Mouse (Mus musculus): ENCODE data around the gene Vmn2r2. TPM values are rescaled to one million over a fixed set of nuclear protein-coding genes. Genes with fewer than 3 reads are reported as not detected.

The Vmn2r2 gene
- total RNA-seq (2021) = not detected
- long read RNA-seq, experiment 1 = 0 reads
- long read RNA-seq, experiment 2 = 0 reads

DNA sequence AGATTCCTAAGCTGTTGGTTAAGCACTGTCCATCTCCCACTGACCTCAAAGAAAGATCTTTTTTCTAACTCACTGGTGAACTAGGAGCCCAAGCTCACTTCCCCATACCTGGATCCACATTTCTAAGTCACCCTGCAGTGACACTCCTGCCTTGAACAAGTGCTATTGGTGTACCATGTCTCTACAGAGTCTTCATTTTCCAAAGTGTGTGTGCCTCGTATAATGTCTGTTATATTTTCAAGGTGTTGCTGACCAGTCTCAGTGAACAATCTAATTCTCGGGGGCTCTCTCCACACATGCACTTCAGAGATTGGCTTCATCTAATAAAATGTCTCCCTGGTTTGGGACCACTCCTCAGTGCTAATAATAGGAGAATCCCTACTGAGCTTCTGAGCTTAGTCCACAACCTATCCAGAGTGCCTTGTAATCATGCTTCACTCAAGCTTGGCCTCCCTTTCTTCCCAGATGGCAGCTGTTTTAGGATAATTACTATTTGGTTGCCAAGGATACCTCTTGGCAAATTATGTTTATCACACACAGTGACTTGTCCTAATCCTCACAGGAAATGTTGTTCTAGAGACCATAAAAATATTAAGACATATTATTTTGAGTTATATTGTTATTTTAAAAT is at the start of gene Vmn2r2:
Vmn2r2 (minus strand) TSS at position 51 of the 631 bp plus-strand sequence.
- intact Hi-C loops (cut with DNase I) = no loop called here
- DNase-seq = no peak

DNA sequence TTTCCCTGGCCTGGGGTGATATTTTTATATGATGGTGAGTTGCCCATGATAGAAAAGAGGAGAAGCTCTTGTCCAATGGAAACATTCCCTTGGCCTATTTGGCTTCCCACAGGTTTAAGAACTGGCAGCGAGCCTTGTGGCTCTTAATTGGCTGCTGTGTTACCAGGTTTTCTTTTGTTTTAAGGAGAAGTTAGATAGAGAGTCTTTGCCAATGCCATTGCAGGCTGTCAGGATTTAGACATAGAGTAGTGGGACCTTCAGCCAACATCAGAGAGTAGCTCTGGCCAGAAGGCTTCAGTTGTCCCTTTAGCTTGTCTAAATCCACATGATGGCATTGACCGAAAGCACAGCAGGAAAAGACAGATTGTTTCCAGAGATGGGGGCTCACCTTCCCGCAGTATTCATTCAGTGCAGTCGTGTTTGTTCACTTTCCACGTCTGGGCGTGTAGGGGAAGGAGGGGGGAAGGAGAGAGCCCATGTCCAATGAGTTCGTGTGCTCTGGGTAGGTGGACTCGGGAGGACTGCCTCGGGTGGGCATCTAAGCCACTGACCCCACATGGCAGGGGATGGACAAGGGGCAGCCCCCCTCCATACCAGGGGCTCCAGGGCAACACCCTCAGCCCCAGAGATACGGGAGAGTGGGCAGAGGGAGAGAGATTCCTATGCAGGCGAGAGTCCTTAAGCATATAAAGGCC is 28.2 kb downstream of the Vmn2r2 start:
- no peak for DNase-seq
- intact Hi-C loops (cut with DNase I) = no loop called here

DNA sequence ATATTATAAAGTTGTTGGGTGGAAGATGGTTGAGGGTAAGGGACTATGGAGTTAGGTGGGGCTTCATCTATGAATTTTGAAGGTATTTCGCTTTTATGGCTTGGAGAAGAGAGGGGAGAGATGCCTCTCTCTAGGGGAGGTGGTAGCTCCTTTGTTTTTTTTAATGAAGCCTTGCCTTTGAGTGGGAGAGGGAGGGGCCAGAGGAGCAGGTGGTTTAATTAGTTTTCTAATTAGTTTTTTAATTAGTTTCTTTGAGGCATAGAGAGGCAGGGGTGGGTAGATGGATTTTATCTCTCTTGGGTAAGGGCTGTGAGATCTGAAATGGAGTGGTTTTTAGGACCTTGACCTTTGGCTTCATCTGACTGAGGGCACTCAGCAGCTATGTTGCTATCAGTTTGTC is 29.0 kb downstream of the Vmn2r2 start:
- no peak for DNase-seq
- intact Hi-C loops (cut with DNase I) = no loop called here

DNA sequence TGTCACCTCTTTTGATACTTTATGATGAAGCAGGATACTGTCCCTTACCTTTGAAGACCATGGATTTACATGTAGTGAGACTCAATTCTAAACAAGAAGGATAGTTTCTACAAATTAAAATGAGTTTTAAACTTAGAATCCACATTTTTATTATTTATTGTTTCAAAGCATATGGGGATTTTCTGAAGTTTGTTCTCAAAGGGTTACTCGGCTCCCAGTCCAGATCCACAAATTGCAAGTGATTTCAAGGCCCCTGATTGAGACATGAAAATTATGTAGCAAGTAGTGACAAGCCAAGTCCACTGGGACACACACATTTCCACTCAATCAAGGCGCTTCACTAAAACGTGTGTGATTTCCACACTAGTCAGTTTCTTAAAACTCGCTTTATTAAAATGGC is 60.5 kb downstream of the Vmn2r2 start, which contains the start of gene Vmn2r1:
Vmn2r1 (plus strand) TSS at position 301 of the 400 bp plus-strand sequence.
- intact Hi-C loops (cut with DNase I) = no loop called here
- no peak for DNase-seq

Other genes starting within 250 kb of the Vmn2r2 start
- not detected for gene Plch1, start 242.5 kb downstream of the Vmn2r2 start, total RNA-seq (2021)
- gene E130311K13Rik, start 212.5 kb downstream of the Vmn2r2 start, total RNA-seq (2021) = 1 to 10 TPM; 2.7 to 4.4 TPM
- gene Slc33a1, start 177.2 kb downstream of the Vmn2r2 start, total RNA-seq (2021) = 1 to 10 TPM; 5.1 to 5.4 TPM
- 10 to 100 TPM; 13.4 to 17.5 TPM for gene Gmps, start 165.8 kb downstream of the Vmn2r2 start, total RNA-seq (2021)
- under 1 TPM; 0.07 to 0.08 TPM for gene Vmn2r1, start 60.4 kb downstream of the Vmn2r2 start, total RNA-seq (2021)
- not detected for gene Vmn2r3, start 147.8 kb upstream of the Vmn2r2 start, total RNA-seq (2021)

All from gastrocnemius, postnatal 36 days (tissue).